Mouse (Mus musculus) adrenal gland (tissue): ENCODE results near the gene Ppp4c.

Experiments
- intact Hi-C: fragments of 180-260 bp; cut with DNase I; formaldehyde crosslinking; loops from one replicate; pipeline ENCODE4 v1.15.1; 2025
- long read RNA-seq, 2 experiments: library from polyadenylated mRNA; unstranded; transcript quantifications; one replicate each; pipeline ENCODE4 v2.0.0; 2020; ENCODE audit warnings: borderline replicate concordance in 1 of 2; ENCODE audit not compliant: insufficient replicate concordance in 1 of 2

The Ppp4c gene
- long read RNA-seq, experiment 1, transcript Ppp4c-201 (9 exons, 1,359 nt): major isoform, 19 of 26 reads
- long read RNA-seq, experiment 1, partial matches to known transcripts: 0 of 26 reads
- long read RNA-seq, experiment 1, other reads (novel, unspliced or antisense): 2 of 26 reads
- long read RNA-seq, experiment 2, transcript Ppp4c-201 (9 exons, 1,359 nt): major isoform, 19 of 26 reads
- long read RNA-seq, experiment 2, partial matches to known transcripts: 1 of 26 reads
- long read RNA-seq, experiment 2, other reads (novel, unspliced or antisense): 4 of 26 reads

DNA sequence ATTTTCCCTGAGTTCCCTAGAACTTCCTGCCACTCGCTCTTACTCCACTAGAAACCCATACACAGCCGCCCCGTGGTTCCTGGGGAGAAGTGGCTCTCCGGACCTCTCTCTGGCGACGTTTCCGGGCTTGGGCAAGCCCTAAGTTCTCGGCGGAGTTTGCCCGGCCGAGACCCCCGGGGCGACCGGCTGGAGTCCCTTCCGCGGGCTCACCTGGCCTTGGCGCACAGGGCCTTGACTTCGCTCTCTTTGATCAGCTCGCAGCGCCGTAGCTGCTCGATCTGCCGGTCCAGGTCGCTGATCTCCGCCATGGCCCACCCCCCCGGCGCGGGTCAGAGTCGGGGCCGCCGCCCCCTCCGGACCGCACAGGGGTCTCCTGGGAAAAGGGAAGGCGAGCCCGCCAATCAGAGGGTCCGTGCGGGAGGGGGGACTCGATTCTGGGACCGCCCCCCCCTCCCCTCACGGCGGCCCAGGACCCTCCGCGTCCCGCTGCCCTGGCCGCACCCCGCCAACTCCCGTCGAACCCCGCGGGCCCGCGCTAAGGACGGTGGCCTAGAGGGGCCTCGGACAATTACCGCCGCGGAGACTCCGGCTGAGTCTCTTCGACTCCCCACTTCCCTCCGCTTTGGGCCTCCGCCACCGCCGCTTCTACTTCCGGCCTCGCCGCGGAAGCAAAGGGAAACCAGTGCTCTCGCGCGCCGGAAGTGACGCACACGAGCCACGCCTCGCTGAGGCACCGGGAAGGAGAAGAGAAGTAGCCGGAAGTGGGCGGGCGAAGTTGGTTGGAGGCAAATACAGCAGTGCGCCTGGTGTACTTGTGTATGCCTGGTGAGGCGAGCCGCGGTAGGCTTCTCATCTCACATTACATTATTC lies at the start of gene Ppp4c:
Gene Ppp4c (minus strand): TSS at position 646 of the 870 bp plus-strand sequence.
- intact Hi-C loops: no loop called here

- intact Hi-C loops: no loop called here
These were observed 41.0 kb upstream of the Ppp4c start for GRCm38 (mm10) chr7:126833294-126833693.

DNA sequence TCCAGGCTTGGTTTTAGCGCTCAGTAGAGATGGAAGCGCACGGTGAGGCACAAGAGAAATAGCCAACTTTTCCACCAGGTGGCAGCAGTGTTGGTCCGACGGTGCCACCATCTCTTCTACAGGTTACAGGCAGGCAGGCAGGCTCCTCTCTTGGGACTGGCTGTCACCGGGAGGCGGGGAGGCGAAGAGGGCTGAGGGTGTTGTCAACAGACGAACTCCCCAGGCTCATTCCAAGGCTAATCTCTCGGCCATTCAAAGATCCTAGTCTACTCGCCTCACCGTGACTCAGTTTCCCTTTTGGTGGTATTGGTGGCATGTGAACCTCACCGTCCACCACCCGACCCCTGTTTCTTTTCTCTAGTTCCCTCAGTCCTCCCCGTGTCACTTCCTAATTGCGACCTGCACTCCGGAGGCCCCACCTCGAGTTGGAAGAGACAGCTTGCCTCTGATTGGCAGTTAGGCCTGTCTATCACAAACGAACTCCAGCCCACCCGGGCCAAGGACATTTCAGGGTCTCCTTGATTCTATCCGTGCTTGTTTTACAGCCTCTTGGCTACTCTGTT lies 39.8 kb upstream of the Ppp4c start:
- intact Hi-C loops: loop anchor here (1.0 kb wide), 1 partner anchor 272 kb away; no protein-coding TSS in a partner anchor

- intact Hi-C loops: no loop called here
These were observed 39.2 kb upstream of the Ppp4c start, which contains the start of gene 4930451I11Rik for GRCm38 (mm10) chr7:126831539-126831938. 4930451I11Rik (minus strand) TSS chr7:126831639.

DNA sequence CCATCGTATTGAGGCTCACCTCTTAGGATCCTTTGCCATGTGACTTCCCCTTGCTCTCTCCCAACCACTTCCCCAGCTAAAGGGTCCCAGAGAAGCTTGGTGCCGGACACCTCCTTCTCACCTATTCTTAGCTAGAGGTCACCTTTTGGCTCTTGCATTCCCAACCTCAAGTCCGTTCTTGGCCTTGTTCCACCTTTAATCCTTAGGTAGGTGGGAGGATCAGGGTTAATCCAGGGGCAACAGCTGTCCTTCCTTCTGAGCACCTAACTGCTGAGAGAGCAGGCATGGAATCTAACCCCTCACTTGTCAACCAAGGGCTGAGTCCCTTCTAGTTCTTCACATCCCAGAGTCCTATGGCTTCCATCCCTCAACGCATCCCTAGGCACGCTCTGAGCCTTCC lies 33.7 kb upstream of the Ppp4c start:
- intact Hi-C loops: no loop called here

DNA sequence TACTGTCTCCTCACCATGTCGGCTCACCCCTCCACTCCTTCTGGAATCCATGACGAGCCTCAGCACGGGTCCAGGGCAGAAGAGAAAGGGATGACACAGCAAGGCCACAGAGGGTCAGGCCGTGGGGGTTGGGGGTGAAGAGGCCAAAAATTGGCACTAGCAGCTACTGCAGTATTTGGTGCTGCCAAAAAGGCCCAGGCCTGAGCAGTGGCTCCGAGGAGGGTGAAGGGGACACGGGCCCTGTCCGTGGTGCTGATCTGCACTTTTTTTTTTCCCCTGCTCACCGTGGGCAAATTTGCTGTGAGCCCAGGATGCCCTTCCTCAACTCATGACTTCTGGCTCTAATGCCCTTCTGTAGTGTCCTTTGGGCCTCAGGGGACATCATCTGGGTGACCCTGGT lies 33.1 kb upstream of the Ppp4c start:
- intact Hi-C loops: no loop called here

DNA sequence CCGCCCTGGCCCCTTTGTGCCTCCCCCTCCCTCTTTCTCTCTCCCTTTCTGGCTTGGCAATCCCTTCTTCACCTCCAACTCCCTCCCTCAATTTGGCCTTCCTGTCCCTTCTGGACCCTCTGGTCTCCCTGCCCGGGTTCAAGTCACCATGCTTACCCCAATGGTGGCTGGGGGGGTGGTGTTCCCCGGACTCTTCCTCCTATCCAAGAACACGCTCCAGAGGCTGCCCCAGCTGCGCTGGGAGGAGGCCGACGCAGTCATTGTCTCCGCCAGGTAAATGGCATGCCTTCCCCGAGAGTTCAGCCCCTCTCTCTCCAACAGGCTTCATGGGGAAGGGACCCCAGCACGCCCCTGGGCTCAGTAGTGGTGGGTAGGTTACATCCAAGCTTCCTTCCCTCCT lies 31.6 kb upstream of the Ppp4c start:
- intact Hi-C loops: loop anchor here (2.0 kb wide), 1 partner anchor 287 kb away; no protein-coding TSS in a partner anchor

DNA sequence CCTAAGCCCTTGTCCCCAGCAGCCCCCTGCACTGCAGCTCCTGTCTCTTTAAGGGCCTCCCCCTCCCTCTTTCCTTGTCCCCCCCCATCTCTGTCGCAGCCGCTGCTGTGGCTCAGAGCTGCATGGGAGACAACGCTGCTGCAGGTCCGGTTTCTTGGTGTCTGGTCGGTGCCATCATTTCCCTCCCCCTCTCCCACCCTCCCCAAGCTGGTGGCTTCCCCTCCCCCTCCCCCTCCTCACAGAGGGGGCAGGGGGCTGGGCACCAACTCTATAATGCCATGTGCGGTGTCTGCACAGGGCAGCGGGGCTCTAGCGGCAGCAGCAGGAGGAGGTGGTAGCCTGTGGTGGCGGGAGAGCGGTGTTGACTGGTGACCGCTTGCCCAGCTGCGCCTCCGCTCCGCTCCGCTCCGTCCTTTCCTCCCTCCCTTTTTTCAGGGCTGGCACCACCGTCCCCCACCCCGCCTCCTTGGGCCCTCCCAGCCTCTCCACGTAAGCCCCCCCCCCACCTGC lies 31.0 kb upstream of the Ppp4c start:
- intact Hi-C loops: loop anchor here (2.0 kb wide), 1 partner anchor 288 kb away; no protein-coding TSS in a partner anchor

DNA sequence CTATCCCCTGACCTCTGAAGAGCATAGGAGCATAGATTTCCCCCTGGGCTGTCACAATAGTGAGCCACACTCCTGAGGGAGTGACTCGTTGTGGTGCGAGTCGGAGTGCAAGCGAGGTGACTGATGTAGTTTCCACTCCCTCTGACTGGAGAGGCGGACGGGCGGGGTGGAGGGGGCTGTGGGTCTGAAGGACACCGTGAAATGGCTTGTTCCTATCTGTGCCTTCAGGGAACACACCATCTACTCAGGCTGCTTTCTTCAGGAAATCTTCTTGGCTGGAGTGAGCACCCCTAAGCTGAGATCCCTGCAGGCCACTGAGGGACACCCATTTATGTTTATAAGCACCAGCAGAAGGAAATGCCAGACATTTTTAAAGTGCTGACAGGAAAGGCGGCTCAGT lies 30.4 kb upstream of the Ppp4c start:
- intact Hi-C loops: loop anchor here (2.0 kb wide), 1 partner anchor 288 kb away; no protein-coding TSS in a partner anchor

GRCm38 (mm10) chr7:126821835-126822511 lies 29.7 kb upstream of the Ppp4c start:
- intact Hi-C loops: loop anchor here (2.0 kb wide), 1 partner anchor 289 kb away; no protein-coding TSS in a partner anchor

- intact Hi-C loops: no loop called here
These were observed 26.5 kb upstream of the Ppp4c start for GRCm38 (mm10) chr7:126818818-126819217.

GRCm38 (mm10) chr7:126817595-126817994 lies 25.3 kb upstream of the Ppp4c start:
- intact Hi-C loops: no loop called here

- intact Hi-C loops: no loop called here
These were observed 24.2 kb upstream of the Ppp4c start for GRCm38 (mm10) chr7:126816494-126816893.

- intact Hi-C loops: no loop called here
These were observed 23.5 kb upstream of the Ppp4c start for GRCm38 (mm10) chr7:126815726-126816222.

GRCm38 (mm10) chr7:126809723-126810369 lies 17.6 kb upstream of the Ppp4c start:
- intact Hi-C loops: no loop called here

GRCm38 (mm10) chr7:126808703-126809455 lies 16.6 kb upstream of the Ppp4c start:
- intact Hi-C loops: no loop called here

DNA sequence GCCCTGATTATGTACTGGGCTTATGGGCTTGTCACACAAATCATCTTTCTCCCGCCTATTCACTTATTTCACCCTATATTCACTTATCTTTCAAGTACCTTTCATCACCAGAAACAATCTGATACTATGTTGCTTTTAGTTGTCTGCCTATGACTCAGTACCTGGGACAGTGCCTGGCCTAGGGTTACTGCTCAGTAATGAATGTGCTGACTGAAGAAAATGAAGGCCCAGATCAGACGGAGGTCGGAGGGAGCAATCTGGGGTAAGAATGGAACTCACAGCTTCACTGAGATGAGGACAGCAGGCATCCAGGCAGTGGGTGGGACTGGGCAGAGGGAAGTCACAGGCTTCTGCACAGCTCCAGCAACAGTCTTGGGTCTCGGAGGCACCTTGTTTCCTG lies 15.1 kb upstream of the Ppp4c start:
- intact Hi-C loops: no loop called here

- intact Hi-C loops: no loop called here
These were observed 14.7 kb upstream of the Ppp4c start for GRCm38 (mm10) chr7:126806956-126807355.

DNA sequence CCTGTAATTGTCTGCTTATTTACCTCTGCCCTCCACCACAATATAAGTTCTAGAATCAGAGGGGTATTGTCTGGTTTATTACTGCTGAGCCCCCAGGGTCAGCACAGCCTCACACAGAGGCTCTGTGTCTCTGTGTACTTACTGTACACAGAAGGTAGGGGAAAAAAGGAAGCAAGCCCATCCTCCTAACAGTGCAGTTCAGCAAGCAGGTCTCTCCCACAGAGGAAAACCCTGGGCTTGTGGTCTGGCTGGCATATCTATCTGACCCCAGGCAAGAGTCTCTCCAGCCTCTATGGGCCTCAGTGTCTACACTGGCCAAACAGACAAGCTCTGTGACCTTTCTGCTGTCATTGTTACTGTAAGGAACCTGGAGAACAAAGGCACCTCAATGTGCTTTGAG lies 11.5 kb upstream of the Ppp4c start:
- intact Hi-C loops: no loop called here

GRCm38 (mm10) chr7:126803181-126803580 lies 10.9 kb upstream of the Ppp4c start:
- intact Hi-C loops: no loop called here
